Mouse (Mus musculus) limb, embryonic 13.5 days (tissue): ENCODE data around the gene Kif26b. TPM values are rescaled to one million over a fixed set of nuclear protein-coding genes. Genes with fewer than 3 reads are reported as not detected.

Experiments used
- ATAC-seq: fragments of 200-750 bp; cut with Nextera tagmentation; 2 replicates; pipeline ENCODE4 v1.8.0; 2017; ENCODE audit warnings: low read depth, moderate number of reproducible peaks, moderate TSS enrichment; ENCODE audit not compliant: low FRiP score
- H3K27ac ChIP-seq: fragments of 300-500 bp; sonication (generic); 2 replicates; pipeline ENCODE4 v1.5.1; 2015; ENCODE audit warnings: inconsistent platforms, mild to moderate bottlenecking, moderate library complexity
- H3K27me3 ChIP-seq: fragments of 300-500 bp; sonication (generic); 2 replicates; pipeline ENCODE4 v1.6.1; 2015; ENCODE audit warnings: mild to moderate bottlenecking, inconsistent platforms
- H3K36me3 ChIP-seq: fragments of 300-500 bp; sonication (generic); 2 replicates; pipeline ENCODE4 v1.6.1; 2015; ENCODE audit warnings: inconsistent platforms, mild to moderate bottlenecking, moderate library complexity
- H3K4me1 ChIP-seq: fragments of 300-500 bp; sonication (generic); 2 replicates; pipeline ENCODE4 v1.6.1; 2015; ENCODE audit warnings: inconsistent platforms
- H3K4me2 ChIP-seq: fragments of 300-500 bp; sonication (generic); replicated peaks from 2 replicates; pipeline ENCODE4 v1.6.1; 2015; ENCODE audit warnings: inconsistent platforms, mild to moderate bottlenecking, moderate library complexity
- H3K4me3 ChIP-seq: fragments of 300-500 bp; sonication (generic); 2 replicates; pipeline ENCODE4 v1.5.1; 2015; ENCODE audit warnings: moderate library complexity, mild to moderate bottlenecking, inconsistent platforms
- H3K9ac ChIP-seq: fragments of 300-500 bp; sonication (generic); 2 replicates; pipeline ENCODE4 v1.6.1; 2015; ENCODE audit warnings: mild to moderate bottlenecking, inconsistent platforms
- H3K9me3 ChIP-seq: fragments of 300-500 bp; sonication (generic); 2 replicates; pipeline ENCODE4 v1.6.1; 2016; ENCODE audit warnings: inconsistent platforms
- WGBS: fragments of 180-500 bp; shearing (Covaris S2); methylation state at CpG from one replicate; pipeline ENCODE4 v1.1.7; 2015; 5-methylcytosine and 5-hydroxymethylcytosine counted together
- polyA plus RNA-seq: library from polyadenylated mRNA; unstranded; fragments of >200 nt; fragmentation: Nextera tagmentation; extraction: Ambion mirVana; gene quantifications from 2 replicates; pipeline ENCODE4 v1.2.1, GENCODE M21; 2015

The Kif26b gene
- 12.0 and 13.3 TPM in 2 replicates for polyA plus RNA-seq

- H3K9ac ChIP-seq = peak within 1 kb of the TSS; percentile 87
- H3K36me3 ChIP-seq = no peaks in the 10 kb centered on the region
- whole genome bisulfite sequencing = under 1% methylated on average over 92 of the region's 92 CpGs
- peaks cover 9% of the 10 kb centered on the region; the same call in 1 of the 2 replicates for H3K27me3 ChIP-seq
- peaks cover 41% of the 10 kb centered on the region for H3K4me1 ChIP-seq
- peak within 1 kb of the TSS; percentile 75 for H3K4me3 ChIP-seq
- H3K27ac ChIP-seq = peak within 1 kb of the TSS; percentile 88
- ATAC-seq = peak; percentile 69
- H3K9me3 ChIP-seq = peaks cover 4% of the 10 kb centered on the region; the same call in 1 of the 2 replicates
- peak within 1 kb of the TSS; percentile 100 for H3K4me2 ChIP-seq
Observed at GRCm38 (mm10) chr1:178528431-178529351, at the start of gene Kif26b. Kif26b (plus strand) TSS chr1:178529125.

GRCm38 (mm10) chr1:178483854-178484253 lies 45.1 kb upstream of the Kif26b start:
- Histone ChIP-seq H3K27ac (no peak overlapping the region), H3K27me3 (no peaks in the 10 kb centered on the region), H3K36me3 (no peaks in the 10 kb centered on the region), H3K9me3 (no peaks in the 10 kb centered on the region), H3K9ac (no peak overlapping the region), H3K4me2 (no peak overlapping the region), H3K4me1 (no peaks in the 10 kb centered on the region), H3K4me3 (no peak overlapping the region)
- ATAC-seq = no peak

DNA sequence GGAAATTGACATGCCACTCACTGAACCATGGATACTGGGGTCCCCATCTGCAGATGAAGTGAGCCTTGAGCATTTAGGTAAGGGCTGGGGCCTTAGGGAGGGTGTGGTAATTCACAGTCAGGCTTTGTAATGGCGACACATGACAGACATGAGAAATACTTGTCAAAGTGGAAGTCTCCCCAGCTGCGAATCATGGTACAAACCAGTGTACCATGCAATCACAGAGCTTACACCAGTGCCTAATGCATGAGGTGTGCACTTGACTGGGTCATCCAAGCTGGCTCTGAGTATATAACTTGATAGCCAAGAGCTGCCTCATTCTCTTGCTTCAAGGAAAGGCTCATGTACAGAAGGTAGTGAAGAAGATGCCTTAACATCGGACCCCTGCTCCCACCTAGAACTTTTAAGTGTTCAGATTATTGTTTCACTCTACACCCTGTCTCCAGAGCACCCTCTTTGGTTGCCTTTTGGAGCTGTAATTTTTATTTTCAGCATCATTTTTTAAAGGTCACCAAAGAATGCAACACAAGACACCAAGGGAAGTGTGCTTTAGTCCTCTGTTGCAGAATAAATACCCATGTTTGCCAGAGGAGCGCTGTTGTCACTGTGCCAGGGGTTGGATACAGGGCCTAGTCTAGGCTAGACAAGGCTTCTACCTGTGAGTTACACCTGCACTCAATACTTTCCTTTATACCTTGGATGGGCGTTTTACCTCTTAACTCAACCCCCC lies 43.6 kb upstream of the Kif26b start:
- Histone ChIP-seq H3K9me3 (no peaks in the 10 kb centered on the region), H3K27ac (no peak overlapping the region), H3K4me3 (no peak overlapping the region), H3K4me2 (no peak overlapping the region), H3K27me3 (no peaks in the 10 kb centered on the region), H3K36me3 (no peaks in the 10 kb centered on the region), H3K9ac (no peak overlapping the region), H3K4me1 (peaks cover 5% of the 10 kb centered on the region; the same call in 1 of the 2 replicates)
- WGBS = 86% methylated on average over 5 of the region's 5 CpGs
- no peak for ATAC-seq

DNA sequence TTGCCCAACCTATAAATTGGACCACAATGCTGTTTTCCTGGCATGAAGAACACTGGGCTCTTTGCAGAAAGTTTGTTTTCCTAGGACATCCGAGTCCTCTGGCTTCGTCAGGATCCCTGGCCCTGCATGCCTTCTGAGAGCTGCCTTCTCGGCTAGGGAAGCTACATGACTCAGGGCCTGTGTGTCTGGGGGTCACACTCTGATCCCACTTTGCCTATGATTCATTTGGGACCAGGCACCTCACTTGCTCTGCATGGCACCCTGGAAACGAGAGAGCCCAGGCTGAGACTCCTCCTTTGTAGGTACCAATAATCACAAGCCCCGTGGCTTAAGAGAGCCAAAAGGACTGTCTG lies 43.1 kb upstream of the Kif26b start:
- WGBS = 69% methylated on average over 5 of the region's 5 CpGs
- H3K27me3 ChIP-seq = no peaks in the 10 kb centered on the region
- no peak overlapping the region for H3K9ac ChIP-seq
- H3K36me3 ChIP-seq = no peaks in the 10 kb centered on the region
- no peak overlapping the region for H3K4me2 ChIP-seq
- H3K27ac ChIP-seq = no peak overlapping the region
- H3K9me3 ChIP-seq = no peaks in the 10 kb centered on the region
- H3K4me3 ChIP-seq = no peak overlapping the region
- ATAC-seq = no peak
- peaks cover 5% of the 10 kb centered on the region; the same call in 1 of the 2 replicates for H3K4me1 ChIP-seq

- H3K27me3 ChIP-seq = no peaks in the 10 kb centered on the region
- no peaks in the 10 kb centered on the region for H3K9me3 ChIP-seq
- H3K27ac ChIP-seq = no peak overlapping the region
- ATAC-seq = no peak
- no peak overlapping the region for H3K4me2 ChIP-seq
- H3K4me3 ChIP-seq = no peak overlapping the region
- H3K4me1 ChIP-seq = peaks cover 5% of the 10 kb centered on the region; the same call in 1 of the 2 replicates
- no peaks in the 10 kb centered on the region for H3K36me3 ChIP-seq
- H3K9ac ChIP-seq = no peak overlapping the region
- 70% methylated on average over 5 of the region's 5 CpGs for WGBS
Observed at GRCm38 (mm10) chr1:178486828-178487227, 42.1 kb upstream of the Kif26b start.

DNA sequence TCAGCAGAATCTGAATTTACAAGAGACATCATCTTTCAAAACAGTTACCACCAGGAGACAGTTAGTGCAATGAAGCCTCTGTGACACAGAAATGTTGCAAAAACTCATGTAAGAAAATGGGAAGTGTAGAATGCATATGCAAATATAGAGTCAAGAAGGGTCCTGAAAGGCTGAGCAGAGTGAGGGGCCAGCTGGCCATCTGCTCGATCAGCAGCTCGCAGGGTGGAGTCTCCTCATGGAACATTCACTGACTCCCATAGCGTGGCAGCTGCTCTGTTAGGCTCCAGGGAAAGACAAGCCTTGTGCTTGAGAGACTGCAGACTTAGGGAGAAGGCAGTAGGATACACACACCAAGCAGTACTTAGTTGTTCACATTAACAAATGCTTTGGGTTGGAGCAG lies 39.8 kb upstream of the Kif26b start:
- 22% methylated on average over 3 of the region's 3 CpGs for WGBS
- H3K27ac ChIP-seq = no peak overlapping the region
- no peak overlapping the region for H3K4me2 ChIP-seq
- H3K4me1 ChIP-seq = peaks cover 5% of the 10 kb centered on the region; the same call in 1 of the 2 replicates
- no peaks in the 10 kb centered on the region for H3K9me3 ChIP-seq
- H3K27me3 ChIP-seq = no peaks in the 10 kb centered on the region
- H3K9ac ChIP-seq = no peak overlapping the region
- H3K4me3 ChIP-seq = no peak overlapping the region
- ATAC-seq = no peak
- no peaks in the 10 kb centered on the region for H3K36me3 ChIP-seq

GRCm38 (mm10) chr1:178491733-178492132 lies 37.2 kb upstream of the Kif26b start:
- H3K4me3 ChIP-seq = no peak overlapping the region
- H3K9me3 ChIP-seq = no peaks in the 10 kb centered on the region
- no peak for ATAC-seq
- H3K4me2 ChIP-seq = no peak overlapping the region
- H3K27ac ChIP-seq = no peak overlapping the region
- H3K36me3 ChIP-seq = no peaks in the 10 kb centered on the region
- H3K27me3 ChIP-seq = no peaks in the 10 kb centered on the region
- no peak overlapping the region for H3K9ac ChIP-seq
- peaks cover 5% of the 10 kb centered on the region; the same call in 1 of the 2 replicates for H3K4me1 ChIP-seq
- 83% methylated on average over 5 of the region's 5 CpGs for WGBS

- H3K36me3 ChIP-seq = no peaks in the 10 kb centered on the region
- no peaks in the 10 kb centered on the region for H3K9me3 ChIP-seq
- 77% methylated on average over 2 of the region's 2 CpGs for WGBS
- H3K4me3 ChIP-seq = no peak overlapping the region
- peaks cover 5% of the 10 kb centered on the region; the same call in 1 of the 2 replicates for H3K4me1 ChIP-seq
- ATAC-seq = no peak
- no peak overlapping the region for H3K27ac ChIP-seq
- no peak overlapping the region for H3K4me2 ChIP-seq
- H3K27me3 ChIP-seq = no peaks in the 10 kb centered on the region
- no peak overlapping the region for H3K9ac ChIP-seq
Observed at GRCm38 (mm10) chr1:178492493-178492892, 36.4 kb upstream of the Kif26b start.

DNA sequence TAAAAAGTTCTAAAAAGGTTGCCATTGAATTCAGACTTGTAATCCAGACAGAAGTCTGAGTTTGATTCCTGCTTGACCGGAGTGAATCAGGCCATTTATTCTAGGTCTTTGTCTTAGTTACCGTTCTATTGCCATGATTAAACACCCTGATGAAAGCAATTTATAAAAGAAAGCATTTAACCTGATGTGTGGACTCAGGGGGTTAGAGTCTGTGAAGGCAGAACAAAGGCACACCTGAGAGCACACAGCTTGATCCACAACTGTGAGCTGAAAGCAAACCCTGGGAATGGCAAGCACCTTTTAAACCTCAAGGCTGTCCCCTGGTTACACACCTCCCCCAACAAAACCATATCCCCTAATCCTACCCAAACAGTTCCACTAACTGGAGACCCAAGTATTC lies 32.7 kb upstream of the Kif26b start:
- Histone ChIP-seq H3K36me3 (no peaks in the 10 kb centered on the region), H3K9me3 (no peaks in the 10 kb centered on the region), H3K27me3 (no peaks in the 10 kb centered on the region), H3K4me3 (no peak overlapping the region), H3K27ac (no peak overlapping the region), H3K4me2 (no peak overlapping the region), H3K4me1 (no peaks in the 10 kb centered on the region), H3K9ac (no peak overlapping the region)
- 82% methylated on average over 2 of the region's 2 CpGs for WGBS
- no peak for ATAC-seq

DNA sequence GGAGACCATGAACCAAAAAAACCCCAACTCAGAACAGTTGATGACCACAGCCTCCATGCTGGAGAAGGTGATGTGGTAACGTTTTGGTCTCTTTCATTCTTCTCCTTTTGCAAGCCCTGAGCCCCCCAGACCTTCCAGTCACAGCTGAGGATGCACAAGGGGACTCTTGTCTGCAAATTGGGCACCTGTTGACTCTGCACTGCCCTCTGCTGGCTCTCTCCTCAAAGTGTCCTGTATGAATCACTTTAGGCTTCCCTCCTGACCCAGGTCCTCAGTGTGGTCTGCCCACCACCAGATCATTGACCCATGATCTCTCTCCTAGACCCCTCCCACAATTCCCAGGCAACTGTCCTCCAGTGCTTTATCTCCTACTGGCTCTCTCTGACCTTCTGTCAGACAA lies 32.1 kb upstream of the Kif26b start:
- no peak overlapping the region for H3K27ac ChIP-seq
- 45% methylated on average over 1 of the region's 1 CpGs for WGBS
- H3K4me2 ChIP-seq = no peak overlapping the region
- H3K9me3 ChIP-seq = no peaks in the 10 kb centered on the region
- no peaks in the 10 kb centered on the region for H3K27me3 ChIP-seq
- H3K4me1 ChIP-seq = no peaks in the 10 kb centered on the region
- no peaks in the 10 kb centered on the region for H3K36me3 ChIP-seq
- no peak overlapping the region for H3K9ac ChIP-seq
- ATAC-seq = no peak
- no peak overlapping the region for H3K4me3 ChIP-seq

DNA sequence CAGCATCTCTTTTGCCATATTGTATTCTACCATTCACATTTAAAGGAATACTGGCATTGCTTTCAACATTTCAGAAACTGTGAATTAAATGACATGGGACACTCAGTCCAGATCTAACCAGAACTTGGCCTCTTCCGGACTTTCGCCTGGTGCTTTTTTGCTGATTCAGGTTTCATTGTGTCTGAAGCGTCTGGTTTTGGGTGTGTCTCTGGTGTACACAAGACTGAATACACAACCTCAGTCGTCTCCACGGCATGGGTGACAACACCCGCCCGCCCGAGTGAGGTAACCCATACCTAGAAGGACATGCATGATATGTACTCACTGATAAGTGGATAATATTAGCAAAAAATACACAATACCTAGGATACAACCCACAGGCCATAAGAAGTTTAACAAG lies 22.0 kb upstream of the Kif26b start:
- H3K36me3 ChIP-seq = no peaks in the 10 kb centered on the region
- no peaks in the 10 kb centered on the region for H3K9me3 ChIP-seq
- H3K9ac ChIP-seq = no peak overlapping the region
- H3K4me1 ChIP-seq = no peaks in the 10 kb centered on the region
- H3K4me2 ChIP-seq = no peak overlapping the region
- H3K4me3 ChIP-seq = no peak overlapping the region
- no peak for ATAC-seq
- WGBS = 92% methylated on average over 8 of the region's 8 CpGs
- H3K27me3 ChIP-seq = 0 out of 2 replicates have a peak, but pooled peaks cover 4% of the 10 kb centered on the region
- H3K27ac ChIP-seq = no peak overlapping the region

DNA sequence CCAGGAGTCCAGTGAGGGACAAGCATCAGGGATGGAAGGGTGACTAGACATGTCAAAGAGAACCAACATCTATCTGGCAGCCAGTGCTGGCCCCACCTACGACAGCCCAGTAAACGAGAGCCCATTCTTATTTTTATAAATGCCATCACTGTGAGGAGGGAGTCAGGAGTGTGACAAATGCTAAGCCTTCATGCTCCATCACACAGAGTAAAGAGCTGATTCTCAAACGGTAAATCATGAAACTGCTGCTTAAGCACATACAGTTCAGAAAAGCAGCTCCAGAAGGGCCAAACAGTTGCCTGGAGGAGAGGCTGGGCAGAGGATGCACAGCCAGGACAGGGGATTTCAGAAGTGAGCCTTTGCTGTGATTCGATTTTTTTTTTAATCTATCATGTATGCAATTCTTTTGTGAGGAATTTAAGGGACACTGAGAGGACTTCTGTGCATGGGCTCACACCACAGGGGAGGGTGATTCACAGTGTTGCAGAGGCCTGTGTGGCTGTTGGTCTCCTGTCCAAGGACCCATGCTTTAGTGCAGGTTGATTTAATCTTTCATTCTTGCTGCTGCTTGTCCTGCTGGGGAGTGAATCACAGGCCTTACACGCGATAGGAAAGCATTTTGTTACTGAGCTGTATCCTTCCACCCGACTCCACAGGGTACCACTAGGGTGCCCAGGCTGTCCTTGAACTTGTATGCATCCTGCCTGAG lies 16.4 kb upstream of the Kif26b start:
- H3K4me1 ChIP-seq = peaks cover 2% of the 10 kb centered on the region
- no peak for ATAC-seq
- H3K27ac ChIP-seq = no peak overlapping the region
- no peak overlapping the region for H3K9ac ChIP-seq
- H3K36me3 ChIP-seq = no peaks in the 10 kb centered on the region
- H3K4me2 ChIP-seq = no peak overlapping the region
- no peak overlapping the region for H3K4me3 ChIP-seq
- H3K9me3 ChIP-seq = no peaks in the 10 kb centered on the region
- 0 out of 2 replicates have a peak, but pooled peaks cover 4% of the 10 kb centered on the region for H3K27me3 ChIP-seq
- WGBS = 66% methylated on average over 7 of the region's 7 CpGs
